Mouse (Mus musculus): ENCODE measurements around the gene Il3ra.

Gene Il3ra

GRCm38 (mm10) chr14:14354511-14355359, 8.7 kb downstream of the Il3ra start:
- CTCF ChIA-PET: no interaction called here

- CTCF ChIA-PET: no interaction called here
These were observed 9.2 kb downstream of the Il3ra start for GRCm38 (mm10) chr14:14355360-14355646.

- CTCF ChIA-PET: no interaction called here
These were observed 49.5 kb downstream of the Il3ra start for GRCm38 (mm10) chr14:14395535-14395934.

- CTCF ChIA-PET: no interaction called here
These were observed 54.9 kb downstream of the Il3ra start, which contains the start of gene Olfr721-ps1 for GRCm38 (mm10) chr14:14400998-14401397. Gene Olfr721-ps1, plus strand, starts transcription at chr14:14401298.
